Mouse (Mus musculus) liver (tissue): ENCODE results near the gene Gm15737.

Experiments used
- DNase-seq: peaks from one replicate; pipeline ENCODE4 v3.0.0-alpha.2; 2020; ENCODE audit warnings: mixed read lengths

Gene Gm15737

GRCm38 (mm10) chr6:92876121-92876520 lies 7.0 kb downstream of the Gm15737 start:
- no peak for DNase-seq

- no peak for DNase-seq
Observed at GRCm38 (mm10) chr6:92877236-92877635, 8.1 kb downstream of the Gm15737 start.

GRCm38 (mm10) chr6:92878771-92879170 lies 9.6 kb downstream of the Gm15737 start:
- no peak for DNase-seq

GRCm38 (mm10) chr6:92879700-92880265 lies 10.6 kb downstream of the Gm15737 start:
- DNase-seq, result no peak

- no peak for DNase-seq
Observed at GRCm38 (mm10) chr6:92882446-92882845, 13.3 kb downstream of the Gm15737 start.

GRCm38 (mm10) chr6:92883131-92883900 lies 14.2 kb downstream of the Gm15737 start:
- no peak for DNase-seq

- no peak for DNase-seq
Observed at GRCm38 (mm10) chr6:92891535-92891934, 22.4 kb downstream of the Gm15737 start.

- DNase-seq, result no peak
Observed at GRCm38 (mm10) chr6:92904037-92904436, 34.9 kb downstream of the Gm15737 start.

- no peak for DNase-seq
Observed at GRCm38 (mm10) chr6:92904491-92904890, 35.3 kb downstream of the Gm15737 start.

GRCm38 (mm10) chr6:92905922-92906321 lies 36.8 kb downstream of the Gm15737 start:
- no peak for DNase-seq

- DNase-seq, result no peak
Observed at GRCm38 (mm10) chr6:92909361-92909760, 40.2 kb downstream of the Gm15737 start.

GRCm38 (mm10) chr6:92910611-92911010 lies 41.5 kb downstream of the Gm15737 start:
- DNase-seq, result no peak

- DNase-seq, result no peak
Observed at GRCm38 (mm10) chr6:92920938-92921689, 52.0 kb downstream of the Gm15737 start.

- DNase-seq, result no peak
Observed at GRCm38 (mm10) chr6:92921843-92922242, 52.7 kb downstream of the Gm15737 start.

- DNase-seq, result no peak
Observed at GRCm38 (mm10) chr6:92924536-92924935, 55.4 kb downstream of the Gm15737 start.

- DNase-seq, result no peak
Observed at GRCm38 (mm10) chr6:92928261-92928660, 59.1 kb downstream of the Gm15737 start.
